Mouse (Mus musculus) midbrain, embryonic 10.5 days (tissue): ENCODE results near the gene Timm13. TPM values are rescaled to one million over a fixed set of nuclear protein-coding genes. Genes with fewer than 3 reads are reported as not detected.

ENCODE experiments used
- DNase-seq: peaks from one replicate; pipeline ENCODE4 v3.0.0-alpha.2; 2017; ENCODE audit warnings: low spot score
- H3K27ac ChIP-seq: fragments of 300-500 bp; sonication (generic); replicated peaks from 2 replicates; pipeline ENCODE4 v1.5.1; 2016; ENCODE audit warnings: mild to moderate bottlenecking
- H3K27me3 ChIP-seq: fragments of 300-500 bp; sonication (generic); 2 replicates; pipeline ENCODE4 v1.6.1; 2016; ENCODE audit warnings: low read depth, mild to moderate bottlenecking; ENCODE audit not compliant: poor library complexity, severe bottlenecking
- H3K36me3 ChIP-seq: fragments of 300-500 bp; sonication (generic); 2 replicates; pipeline ENCODE4 v1.6.1; 2016; ENCODE audit warnings: mild to moderate bottlenecking, moderate library complexity
- H3K4me1 ChIP-seq: fragments of 300-500 bp; sonication (generic); 2 replicates; pipeline ENCODE4 v1.6.1; 2016
- H3K4me3 ChIP-seq: fragments of 300-500 bp; sonication (generic); 2 replicates; pipeline ENCODE4 v1.5.1; 2016; ENCODE audit warnings: mild to moderate bottlenecking, moderate library complexity
- H3K9me3 ChIP-seq: fragments of 300-500 bp; sonication (generic); replicated peaks from 2 replicates; pipeline ENCODE4 v1.6.1; 2016; ENCODE audit warnings: mild to moderate bottlenecking
- WGBS: fragments of 180-500 bp; shearing (Covaris S2); methylation state at CpG from one replicate; pipeline ENCODE4 v1.1.7; 2016; 5-methylcytosine and 5-hydroxymethylcytosine counted together
- polyA plus RNA-seq: library from polyadenylated mRNA; unstranded; fragments of >200 nt; fragmentation: Nextera tagmentation; extraction: Ambion mirVana; gene quantifications from 2 replicates; pipeline ENCODE4 v1.2.1, GENCODE M21; 2016

Gene Timm13
- polyA plus RNA-seq = 335 and 382 TPM in 2 replicates

DNA sequence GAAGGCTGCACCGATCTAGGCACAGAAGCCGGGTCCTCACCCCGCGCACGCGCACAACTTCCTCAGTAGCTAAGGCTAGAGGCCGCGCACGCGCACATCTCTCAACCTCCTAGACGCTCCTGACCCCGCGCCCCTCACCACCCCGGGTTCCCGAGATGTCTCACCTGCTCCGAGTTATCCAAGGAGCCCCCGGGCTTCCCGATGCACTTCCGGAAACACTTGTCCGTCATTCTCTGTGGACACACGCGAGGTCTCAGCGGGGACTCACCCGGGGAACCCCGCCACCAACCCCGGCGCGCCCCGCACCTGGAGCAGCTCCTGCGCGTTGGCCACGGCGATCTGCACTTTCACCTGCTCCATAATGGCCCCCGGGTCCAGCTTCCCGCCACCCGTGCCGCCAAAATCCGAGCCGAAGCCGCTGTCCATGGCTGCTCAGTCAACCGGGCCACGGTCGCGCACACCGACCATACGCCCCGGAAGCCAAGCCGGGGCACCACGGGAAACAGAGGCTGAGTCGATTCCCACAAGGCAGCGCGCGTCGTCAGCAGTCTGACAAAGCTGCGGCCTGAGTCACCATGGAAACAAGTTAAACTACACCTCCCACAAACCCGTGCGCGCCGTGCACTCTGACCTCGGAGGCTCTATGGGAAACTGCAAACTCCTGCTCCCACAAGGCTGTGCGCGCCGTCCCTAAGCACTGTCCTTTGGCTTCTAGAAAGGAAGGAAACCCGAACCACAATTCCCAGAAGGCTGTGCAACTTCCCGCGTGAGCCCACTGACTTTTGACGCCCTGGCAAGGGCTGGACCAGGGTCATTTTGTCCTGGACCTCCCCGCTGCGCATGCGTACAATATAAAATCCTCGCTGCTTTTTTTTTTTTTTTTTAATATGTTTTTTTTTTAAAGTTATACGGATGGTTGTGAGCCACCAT lies at the start of gene Timm13:
Gene Timm13 (minus strand): TSS at position 652 of the 930 bp plus-strand sequence.
- no peaks in the 10 kb centered on the region for H3K9me3 ChIP-seq
- peaks cover 69% of the 10 kb centered on the region for H3K36me3 ChIP-seq
- DNase-seq = peak; percentile 99
- peak within 1 kb of the TSS; percentile 92 for H3K27ac ChIP-seq
- no peaks in the 10 kb centered on the region for H3K27me3 ChIP-seq
- peak within 1 kb of the TSS; percentile 95 for H3K4me3 ChIP-seq
- peaks cover 36% of the 10 kb centered on the region for H3K4me1 ChIP-seq
- under 1% methylated on average over 72 of the region's 72 CpGs for WGBS

DNA sequence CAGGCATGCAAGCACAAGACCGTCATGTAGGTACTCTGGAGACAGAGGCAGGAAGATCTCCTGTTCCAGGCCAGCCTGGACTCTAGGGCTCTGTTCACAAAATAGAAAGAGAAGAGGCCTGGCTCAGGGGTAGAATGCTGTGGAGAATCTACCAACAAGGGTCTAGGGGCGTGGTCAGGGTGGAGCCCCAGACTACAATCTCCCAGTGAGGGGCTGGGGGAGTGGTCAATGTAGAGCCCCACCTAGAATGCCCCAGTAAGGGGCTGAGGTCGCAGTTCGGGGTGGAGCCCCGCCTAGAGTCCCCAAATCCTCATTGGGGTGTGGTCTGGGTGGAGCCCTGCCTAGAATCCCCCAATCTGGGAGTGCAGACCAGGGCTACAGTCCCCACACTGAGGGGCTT lies 49.5 kb upstream of the Timm13 start:
- 31% methylated on average over 5 of the region's 5 CpGs for WGBS
- H3K36me3 ChIP-seq = no peaks in the 10 kb centered on the region
- no peak for DNase-seq

DNA sequence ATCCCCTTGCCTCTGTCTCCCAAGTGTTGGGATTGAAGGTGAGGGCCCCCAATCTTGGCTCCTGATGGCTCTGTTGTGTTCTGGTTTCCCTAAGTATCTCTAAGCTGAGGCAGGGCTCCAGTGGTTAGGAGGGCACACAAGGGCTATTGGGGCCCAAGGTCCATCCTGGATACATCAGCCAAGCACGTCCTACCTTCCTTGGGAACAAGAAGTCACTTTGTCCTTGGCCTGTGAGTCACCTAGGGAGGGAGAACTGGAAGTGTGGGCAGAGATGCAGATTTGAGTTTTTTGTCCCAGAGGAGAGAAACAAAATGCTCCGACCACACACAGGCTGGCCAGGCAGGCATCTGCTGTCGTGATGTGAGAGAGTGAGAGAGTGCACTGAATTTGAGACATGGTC lies 48.3 kb upstream of the Timm13 start:
- Histone ChIP-seq H3K4me3 (no peak overlapping the region), H3K27ac (no peak overlapping the region; the same call in 1 of the 2 replicates), H3K27me3 (peaks cover 18% of the 10 kb centered on the region; the same call in 1 of the 2 replicates), H3K9me3 (no peaks in the 10 kb centered on the region), H3K4me1 (peaks cover 12% of the 10 kb centered on the region), H3K36me3 (no peaks in the 10 kb centered on the region)
- 78% methylated on average over 3 of the region's 3 CpGs for WGBS
- no peak for DNase-seq

More for the DNA sequence above, 49.5 kb upstream of the Timm13 start:
- Histone ChIP-seq H3K9me3 (no peaks in the 10 kb centered on the region), H3K27me3 (peaks cover 18% of the 10 kb centered on the region; the same call in 1 of the 2 replicates), H3K4me3 (no peak overlapping the region), H3K4me1 (peaks cover 13% of the 10 kb centered on the region), H3K27ac (no peak overlapping the region)

DNA sequence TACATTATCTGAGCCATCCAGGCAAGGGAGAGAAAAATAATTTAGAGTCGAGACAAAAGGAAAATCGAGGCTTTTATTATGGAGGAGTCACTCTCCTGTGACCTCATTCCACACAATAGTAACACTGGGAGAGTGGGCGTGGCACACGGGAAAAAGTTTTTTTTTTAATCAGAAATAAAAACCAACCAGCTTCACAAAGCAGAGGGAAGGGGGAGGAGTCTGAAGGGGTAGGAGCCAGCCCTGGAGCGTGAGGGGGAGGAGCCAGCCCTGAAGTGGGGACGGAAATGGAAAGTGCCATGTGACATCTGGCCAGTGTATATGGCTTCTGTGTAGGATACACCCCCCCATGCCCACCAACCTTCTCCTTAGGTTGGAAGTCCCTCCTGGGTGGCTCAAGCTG lies 47.8 kb upstream of the Timm13 start:
- Histone ChIP-seq H3K4me1 (peaks cover 12% of the 10 kb centered on the region), H3K27ac (no peak overlapping the region), H3K4me3 (no peak overlapping the region), H3K27me3 (peaks cover 17% of the 10 kb centered on the region; the same call in 1 of the 2 replicates), H3K36me3 (no peaks in the 10 kb centered on the region), H3K9me3 (no peaks in the 10 kb centered on the region)
- DNase-seq = no peak
- 48% methylated on average over 6 of the region's 6 CpGs for WGBS

DNA sequence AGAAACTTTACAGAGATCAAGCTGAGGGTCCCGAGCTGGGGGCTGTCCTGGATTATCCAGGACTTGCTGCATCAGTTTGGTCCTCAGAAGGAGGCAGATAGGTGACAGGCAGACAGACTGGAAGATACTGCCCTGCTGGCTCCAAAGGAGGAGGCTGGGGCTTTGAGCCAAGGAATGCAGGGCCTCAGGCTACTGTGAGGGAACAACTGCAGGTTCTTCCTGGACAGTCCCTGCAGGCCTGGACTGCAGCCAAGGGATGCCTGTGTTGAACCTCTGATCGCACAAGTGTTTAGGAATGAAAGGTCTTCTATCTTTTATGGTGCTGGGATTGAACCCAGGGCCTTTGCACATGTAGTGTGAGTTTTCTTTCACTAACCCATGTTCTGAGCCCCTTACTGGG lies 47.0 kb upstream of the Timm13 start:
- no peaks in the 10 kb centered on the region for H3K9me3 ChIP-seq
- no peaks in the 10 kb centered on the region for H3K36me3 ChIP-seq
- peaks cover 10% of the 10 kb centered on the region for H3K27me3 ChIP-seq
- no peak overlapping the region for H3K4me3 ChIP-seq
- DNase-seq = no peak
- 80% methylated on average over 2 of the region's 2 CpGs for WGBS
- H3K27ac ChIP-seq = no peak overlapping the region
- H3K4me1 ChIP-seq = peaks cover 12% of the 10 kb centered on the region

DNA sequence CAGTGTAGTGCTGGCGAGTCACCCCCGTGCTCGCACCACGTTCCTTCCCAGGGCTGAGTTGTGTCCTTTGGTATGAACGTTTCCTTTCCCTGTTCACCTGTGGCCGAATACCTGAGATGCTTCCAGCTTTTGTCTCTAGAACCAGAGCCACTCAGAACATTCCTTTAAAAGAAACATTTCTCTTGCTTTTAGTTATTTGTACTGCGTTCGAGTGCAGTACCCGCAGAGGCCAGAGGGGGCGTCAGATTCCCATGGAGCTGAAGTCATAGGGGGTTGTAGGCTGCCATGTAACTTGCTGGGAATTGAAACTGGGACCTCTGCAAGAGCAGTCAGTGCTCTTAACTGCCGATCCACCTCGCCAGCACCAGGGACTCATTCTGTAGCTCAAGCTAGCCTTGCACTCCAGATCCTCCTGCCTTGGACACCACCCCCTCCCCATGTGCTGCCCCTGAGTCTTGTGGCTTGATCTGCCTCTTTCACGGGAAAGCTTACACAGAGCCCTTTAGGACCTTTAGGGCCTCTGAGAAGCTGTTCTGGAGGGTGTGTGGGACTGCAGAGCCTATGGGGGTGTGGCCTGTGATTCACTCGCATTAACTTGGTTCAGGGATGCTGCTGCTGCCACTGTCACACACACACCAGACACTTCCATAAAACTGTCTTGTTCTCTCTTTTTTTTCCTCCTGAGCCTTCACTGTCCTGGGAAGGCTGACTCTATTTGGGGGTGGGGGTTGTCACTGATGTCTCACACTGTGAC lies 46.1 kb upstream of the Timm13 start:
- WGBS = 67% methylated on average over 14 of the region's 14 CpGs

DNA sequence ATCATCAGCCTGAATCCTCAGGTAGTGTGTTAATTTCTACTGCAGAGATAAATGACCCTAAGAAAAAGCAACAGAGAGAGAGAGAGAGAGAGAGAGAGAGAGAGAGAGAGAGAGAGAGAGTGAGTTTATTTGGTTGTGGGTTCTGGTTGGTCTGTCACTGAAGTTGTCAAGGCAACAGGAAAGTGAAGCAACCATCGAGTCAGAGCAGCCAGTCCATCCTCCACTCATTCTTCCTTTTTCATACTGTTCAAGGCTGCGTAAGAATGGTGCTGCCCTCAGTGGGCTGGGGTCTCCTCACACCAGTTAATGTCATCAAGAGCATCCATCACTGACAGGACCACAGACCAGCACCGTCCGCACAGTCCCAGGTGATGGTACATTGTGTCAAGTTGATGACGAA lies 43.5 kb upstream of the Timm13 start:
- Histone ChIP-seq H3K9me3 (no peaks in the 10 kb centered on the region), H3K36me3 (no peaks in the 10 kb centered on the region), H3K4me1 (peaks cover 34% of the 10 kb centered on the region), H3K27me3 (peaks cover 29% of the 10 kb centered on the region), H3K4me3 (no peak overlapping the region), H3K27ac (no peak overlapping the region)
- WGBS = 91% methylated on average over 5 of the region's 5 CpGs
- DNase-seq = no peak

More for the DNA sequence above, 46.1 kb upstream of the Timm13 start:
- peaks cover 9% of the 10 kb centered on the region; the same call in 1 of the 2 replicates for H3K27me3 ChIP-seq
- H3K4me1 ChIP-seq = peaks cover 12% of the 10 kb centered on the region
- no peaks in the 10 kb centered on the region for H3K9me3 ChIP-seq
- DNase-seq = no peak
- no peaks in the 10 kb centered on the region for H3K36me3 ChIP-seq
- H3K4me3 ChIP-seq = no peak overlapping the region
- H3K27ac ChIP-seq = no peak overlapping the region; the same call in 1 of the 2 replicates

DNA sequence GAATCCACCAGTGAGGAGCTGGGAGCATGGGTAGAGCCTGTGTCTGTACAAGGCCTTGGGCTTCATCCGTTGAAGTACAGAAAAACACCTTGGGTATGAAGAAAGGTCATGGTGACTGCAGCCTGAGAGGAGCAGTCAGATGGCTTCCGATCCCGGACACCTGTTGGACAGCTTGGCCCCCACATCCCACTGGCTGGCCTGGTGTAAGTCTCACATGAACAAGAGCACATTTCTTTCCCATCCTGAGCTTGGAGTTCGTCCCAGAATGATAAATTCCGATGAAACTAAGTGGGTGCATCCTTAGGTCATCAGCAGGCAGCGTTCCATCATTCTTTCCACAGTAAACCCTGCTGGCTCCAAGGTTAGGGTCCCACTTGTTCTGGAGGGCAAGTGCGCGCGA lies 42.9 kb upstream of the Timm13 start:
- no peaks in the 10 kb centered on the region for H3K36me3 ChIP-seq
- no peak for DNase-seq
- no peak overlapping the region for H3K27ac ChIP-seq
- H3K9me3 ChIP-seq = no peaks in the 10 kb centered on the region
- peaks cover 34% of the 10 kb centered on the region for H3K27me3 ChIP-seq
- 86% methylated on average over 9 of the region's 9 CpGs for WGBS
- H3K4me3 ChIP-seq = no peak overlapping the region
- peaks cover 36% of the 10 kb centered on the region for H3K4me1 ChIP-seq

DNA sequence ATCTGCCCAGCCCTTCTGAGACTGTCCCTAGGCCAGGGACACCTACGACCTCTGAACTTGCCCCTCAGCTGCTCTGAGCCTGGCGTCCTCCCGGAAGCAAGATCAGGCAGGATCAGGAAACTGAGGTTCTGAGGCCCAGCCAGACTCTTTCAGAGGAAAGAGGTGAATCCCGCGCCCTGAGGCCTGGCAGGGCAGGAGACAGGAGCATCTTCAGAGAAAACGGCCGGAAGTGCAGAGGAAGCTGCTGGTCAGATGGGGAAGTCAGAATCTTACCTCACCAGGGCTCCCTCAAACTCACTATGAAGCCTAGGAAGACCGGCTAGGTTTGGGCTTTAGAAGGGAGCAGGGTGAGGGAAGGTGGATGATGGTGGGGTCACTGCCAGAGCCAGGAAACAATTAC lies 42.1 kb upstream of the Timm13 start:
- no peak for DNase-seq
- Histone ChIP-seq H3K4me1 (peaks cover 40% of the 10 kb centered on the region), H3K27ac (no peak overlapping the region), H3K4me3 (no peak overlapping the region), H3K36me3 (no peaks in the 10 kb centered on the region), H3K9me3 (no peaks in the 10 kb centered on the region), H3K27me3 (peaks cover 42% of the 10 kb centered on the region)
- 60% methylated on average over 8 of the region's 8 CpGs for WGBS

DNA sequence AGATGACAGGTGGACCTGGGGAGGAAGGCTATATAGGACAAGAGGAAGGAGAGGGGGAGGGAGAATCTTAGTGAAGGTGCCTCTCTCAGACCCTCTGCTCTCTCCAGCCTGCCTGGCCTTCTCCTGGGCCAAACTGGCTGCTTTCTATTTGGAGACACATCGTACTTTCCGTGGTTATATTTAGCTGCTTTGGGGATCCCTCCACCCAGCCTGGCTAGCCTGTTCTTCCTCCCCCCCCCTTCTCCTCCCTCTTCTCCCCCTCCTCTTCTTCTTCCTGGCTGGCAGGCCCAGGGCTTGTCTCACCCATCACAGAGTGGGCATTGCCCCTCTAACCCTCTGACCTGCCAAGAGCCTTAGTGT lies 40.2 kb upstream of the Timm13 start:
- H3K27ac ChIP-seq = no peak overlapping the region
- no peak overlapping the region for H3K4me3 ChIP-seq
- peaks cover 61% of the 10 kb centered on the region for H3K27me3 ChIP-seq
- H3K36me3 ChIP-seq = no peaks in the 10 kb centered on the region
- H3K4me1 ChIP-seq = peaks cover 53% of the 10 kb centered on the region
- 73% methylated on average over 2 of the region's 2 CpGs for WGBS
- no peak for DNase-seq
- H3K9me3 ChIP-seq = no peaks in the 10 kb centered on the region

DNA sequence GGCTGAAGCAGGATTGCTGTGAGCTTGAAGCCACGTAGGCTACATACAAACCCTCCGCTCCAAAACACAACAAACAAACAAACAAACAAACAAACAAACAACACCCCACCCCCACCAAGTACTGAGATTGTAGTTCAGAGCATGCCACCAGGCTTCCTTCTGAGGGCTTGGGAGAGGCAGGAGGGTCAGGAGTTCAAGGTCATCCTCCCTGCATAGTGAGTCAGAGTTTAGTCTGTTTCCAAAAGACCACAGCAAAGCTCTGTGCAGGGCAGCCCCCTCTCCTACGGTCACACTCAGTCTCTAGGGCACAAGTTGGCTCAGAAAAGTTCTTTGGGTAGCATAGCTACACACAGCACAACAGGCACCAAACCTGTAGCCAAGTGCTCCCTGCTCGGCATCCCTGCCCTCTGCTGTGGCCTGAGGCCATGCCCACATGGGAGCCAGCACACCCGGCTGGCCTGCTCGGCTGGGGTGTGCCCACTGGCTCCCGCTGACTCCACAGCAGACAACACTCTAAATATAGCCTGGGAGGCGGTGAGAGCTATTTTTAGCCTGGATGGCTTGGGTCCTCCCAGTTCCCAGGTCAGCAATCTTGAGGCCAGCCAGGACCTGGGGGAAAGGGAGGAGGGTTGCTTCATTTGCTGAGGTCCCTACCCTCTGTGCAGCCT lies 39.7 kb upstream of the Timm13 start:
- Histone ChIP-seq H3K27ac (no peak overlapping the region; the same call in 1 of the 2 replicates), H3K4me3 (peak overlapping the region; percentile 53), H3K4me1 (peaks cover 58% of the 10 kb centered on the region), H3K9me3 (no peaks in the 10 kb centered on the region), H3K36me3 (no peaks in the 10 kb centered on the region), H3K27me3 (peaks cover 66% of the 10 kb centered on the region)
- DNase-seq = no peak
- WGBS = 60% methylated on average over 8 of the region's 8 CpGs

DNA sequence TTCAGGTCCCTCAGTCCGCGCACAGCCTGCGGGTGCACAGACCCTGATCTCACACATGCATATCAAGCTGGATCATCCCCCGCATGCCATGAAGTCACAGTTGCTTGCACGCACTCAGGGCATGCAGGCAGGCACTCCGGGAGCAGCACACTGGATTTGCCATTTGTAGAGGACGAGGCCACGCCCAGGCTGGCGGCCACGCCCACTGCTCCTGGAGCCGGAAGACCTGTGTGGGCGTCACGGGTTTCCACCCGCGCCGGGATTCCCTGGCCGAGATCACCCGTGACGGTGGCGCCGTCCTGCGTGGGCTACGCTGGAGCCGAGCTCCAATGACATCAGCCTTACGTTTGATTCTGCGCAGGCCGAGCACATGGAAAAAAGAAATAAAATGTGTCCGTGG lies 38.9 kb upstream of the Timm13 start:
- 8% methylated on average over 28 of the region's 28 CpGs for whole genome bisulfite sequencing
- Histone ChIP-seq H3K27me3 (peaks cover 74% of the 10 kb centered on the region), H3K27ac (peak overlapping the region; percentile 43), H3K36me3 (no peaks in the 10 kb centered on the region), H3K4me3 (peak overlapping the region; percentile 53), H3K9me3 (no peaks in the 10 kb centered on the region), H3K4me1 (peaks cover 63% of the 10 kb centered on the region)
- peak; percentile 75 for DNase-seq
